ENCODE assay signal across 22 mouse cellular contexts in the genomic region with DNA sequence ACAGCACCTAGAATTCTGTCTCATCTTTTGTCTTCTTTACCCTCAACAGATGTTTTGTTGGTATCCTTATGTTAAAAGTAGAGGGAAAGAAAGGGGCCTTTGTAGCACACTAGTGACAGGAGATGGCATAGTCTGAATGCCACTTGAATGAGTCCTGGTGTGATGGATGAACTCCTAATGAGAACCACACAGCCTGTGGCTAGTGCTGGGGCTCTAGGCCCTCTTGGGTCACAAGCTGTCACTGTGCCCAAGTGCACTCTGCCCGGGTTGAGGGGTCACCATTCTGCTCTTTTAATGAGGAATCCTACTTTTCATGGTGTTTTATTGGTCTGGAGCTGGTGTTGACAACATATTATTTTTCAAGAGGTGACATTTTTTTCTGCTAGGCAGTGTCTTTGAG.
DNase-seq lines count a peak whose midpoint lies in the region; ATAC-seq and TF ChIP-seq lines count a peak whose summit lies in the region.
"Had no signal": no experiment of that assay in that cellular context is flagged by ENCODE, and none has a peak within 500 bp of the region (broad histone marks: within the 10 kb centered on the region; RNA-seq: fewer than 3 reads in every experiment).

No protein-coding gene starts in this region.

- no peaks in the 10 kb centered on the region for H3K36me3 ChIP-seq in midbrain, embryonic 13.5 days
- H3K36me3 ChIP-seq in midbrain, embryonic 10.5 days, result no peaks in the 10 kb centered on the region
- H3K36me3 ChIP-seq in forebrain, embryonic 14.5 days (ENCODE audit: control insufficient read depth, insufficient read depth, low read length), result no peaks in the 10 kb centered on the region
- no peaks in the 10 kb centered on the region for H3K36me3 ChIP-seq in limb, embryonic 11.5 days (ENCODE audit: control insufficient read depth, insufficient read depth, low read length)
- H3K36me3 ChIP-seq in kidney, adult 2 months (ENCODE audit: control insufficient read depth, insufficient read depth, low read length), result no peaks in the 10 kb centered on the region
- H3K36me3 ChIP-seq: embryonic facial prominence, embryonic 15.5 days; heart, embryonic 13.5 days; liver, embryonic 13.5 days; neural tube, embryonic 12.5 days had no signal

- H3K4me2 ChIP-seq in midbrain, embryonic 13.5 days (replicated peaks), result no peak overlapping the region
- H3K4me2 ChIP-seq in forebrain, embryonic 14.5 days (ENCODE audit: low read length), result no peak overlapping the region
- no peak overlapping the region for H3K4me2 ChIP-seq in limb, embryonic 11.5 days (ENCODE audit: low read depth, severe bottlenecking)
- H3K4me2 ChIP-seq: embryonic facial prominence, embryonic 15.5 days; heart, embryonic 13.5 days; liver, embryonic 13.5 days; neural tube, embryonic 12.5 days had no signal

- H3K9me3 ChIP-seq in midbrain, embryonic 13.5 days, result no peaks in the 10 kb centered on the region
- no peaks in the 10 kb centered on the region for H3K9me3 ChIP-seq in midbrain, embryonic 10.5 days (replicated peaks)
- no peaks in the 10 kb centered on the region for H3K9me3 ChIP-seq in forebrain, embryonic 14.5 days (replicated peaks; ENCODE audit: control insufficient read depth, low read length)
- H3K9me3 ChIP-seq in limb, embryonic 11.5 days (ENCODE audit: control insufficient read depth, low read length), result no peaks in the 10 kb centered on the region
- H3K9me3 ChIP-seq: embryonic facial prominence, embryonic 15.5 days; heart, embryonic 13.5 days; liver, embryonic 13.5 days; megakaryocyte, embryonic 14.5 days; neural tube, embryonic 12.5 days had no signal

- H3K27me3 ChIP-seq in midbrain, embryonic 13.5 days, result no peaks in the 10 kb centered on the region
- peaks cover 7% of the 10 kb centered on the region; the same call in 1 of the 2 replicates for H3K27me3 ChIP-seq in midbrain, embryonic 10.5 days (ENCODE audit: low read depth, poor library complexity, severe bottlenecking)
- H3K27me3 ChIP-seq in forebrain, embryonic 14.5 days (replicated peaks; ENCODE audit: control insufficient read depth, insufficient read depth, low read length), result no peaks in the 10 kb centered on the region
- no peaks in the 10 kb centered on the region for H3K27me3 ChIP-seq in limb, embryonic 11.5 days (ENCODE audit: control insufficient read depth, insufficient read depth, low read length)
- no peaks in the 10 kb centered on the region for H3K27me3 ChIP-seq in kidney, adult 2 months (replicated peaks; ENCODE audit: control insufficient read depth, insufficient read depth, low read length)
- H3K27me3 ChIP-seq: embryonic facial prominence, embryonic 15.5 days; heart, embryonic 13.5 days; liver, embryonic 13.5 days; megakaryocyte, embryonic 14.5 days; neural tube, embryonic 12.5 days; Patski had no signal

- TF ChIP-seq CTCF in layer of hippocampus, adult 2 months (conservative IDR thresholded peaks at IDR 0.05), result no peak
- TF ChIP-seq CTCF in kidney, adult 2 months (conservative IDR thresholded peaks at IDR 0.05; ENCODE audit: insufficient read depth, insufficient read length, low read depth, low read length), result no peak

- peak overlapping the region; percentile 74 for H3K27ac ChIP-seq in layer of hippocampus, adult 2 months
- no peak overlapping the region for H3K27ac ChIP-seq in midbrain, embryonic 13.5 days
- no peak overlapping the region for H3K27ac ChIP-seq in midbrain, embryonic 10.5 days (replicated peaks)
- no peak overlapping the region for H3K27ac ChIP-seq in forebrain, embryonic 14.5 days (ENCODE audit: low read depth, low read length)
- no peak overlapping the region for H3K27ac ChIP-seq in limb, embryonic 11.5 days (replicated peaks; ENCODE audit: low read depth, low read length)
- no peak overlapping the region for H3K27ac ChIP-seq in kidney, adult 2 months (ENCODE audit: insufficient read depth, low read depth, low read length)
- H3K27ac ChIP-seq: embryonic facial prominence, embryonic 15.5 days; heart, embryonic 13.5 days; liver, embryonic 13.5 days; neural tube, embryonic 12.5 days had no signal

- WGBS in midbrain, embryonic 13.5 days, result 46% methylated on average over 1 of the region's 1 CpGs
- 66% methylated on average over 1 of the region's 1 CpGs for WGBS in midbrain, embryonic 10.5 days
- WGBS in forebrain, embryonic 14.5 days, result 48% methylated on average over 1 of the region's 1 CpGs
- WGBS in limb, embryonic 11.5 days, result 4% methylated on average over 1 of the region's 1 CpGs
- 47% methylated on average over 1 of the region's 1 CpGs for WGBS in kidney, adult 2 months

- H3K9ac ChIP-seq in midbrain, embryonic 13.5 days (replicated peaks), result no peak overlapping the region
- H3K9ac ChIP-seq in forebrain, embryonic 14.5 days (ENCODE audit: low read length), result no peak overlapping the region
- H3K9ac ChIP-seq in limb, embryonic 11.5 days (ENCODE audit: low read length), result no peak overlapping the region
- H3K9ac ChIP-seq: embryonic facial prominence, embryonic 15.5 days; heart, embryonic 13.5 days; liver, embryonic 13.5 days; neural tube, embryonic 12.5 days had no signal

- no peak for DNase-seq in layer of hippocampus, adult 2 months (ENCODE audit: low spot score in 2 of 2)
- DNase-seq in layer of hippocampus, postnatal 14 days (ENCODE audit: low spot score in 2 of 2), result no peak
- no peak for DNase-seq in midbrain, embryonic 10.5 days (ENCODE audit: low spot score)
- no peak for DNase-seq in forebrain, embryonic 14.5 days (ENCODE audit: low spot score)
- peak; percentile 31 for DNase-seq in limb, embryonic 11.5 days (ENCODE audit: low spot score)
- DNase-seq in kidney, adult 2 months, result no peak
- DNase-seq: adrenal gland, postnatal 10 days; cerebellum, adult 9-10 months; heart, adult 11 months; heart, postnatal 36 days; kidney, adult 18-20 months; kidney, postnatal 10 days; left cerebral cortex, postnatal 4 days; liver, embryonic 13.5 days; thymus, adult 18-20 months had no signal

- H3K4me3 ChIP-seq in layer of hippocampus, adult 2 months, result no peak overlapping the region
- H3K4me3 ChIP-seq in midbrain, embryonic 13.5 days (replicated peaks), result no peak overlapping the region
- H3K4me3 ChIP-seq in midbrain, embryonic 10.5 days, result no peak overlapping the region
- H3K4me3 ChIP-seq in forebrain, embryonic 14.5 days (ENCODE audit: low read depth, low read length), result no peak overlapping the region
- no peak overlapping the region for H3K4me3 ChIP-seq in limb, embryonic 11.5 days (ENCODE audit: low read depth, low read length)
- H3K4me3 ChIP-seq in kidney, adult 2 months (ENCODE audit: insufficient read depth, low read depth, low read length), result no peak overlapping the region
- H3K4me3 ChIP-seq: embryonic facial prominence, embryonic 15.5 days; heart, embryonic 13.5 days; liver, embryonic 13.5 days; megakaryocyte, embryonic 14.5 days; neural tube, embryonic 12.5 days had no signal

- H3K4me1 ChIP-seq in midbrain, embryonic 13.5 days (replicated peaks), result peaks cover 18% of the 10 kb centered on the region
- peaks cover 32% of the 10 kb centered on the region for H3K4me1 ChIP-seq in midbrain, embryonic 10.5 days
- 0 out of 2 replicates have a peak, but pooled peaks cover 3% of the 10 kb centered on the region for H3K4me1 ChIP-seq in forebrain, embryonic 14.5 days (ENCODE audit: control insufficient read depth, insufficient read depth, low read length)
- peaks cover 7% of the 10 kb centered on the region for H3K4me1 ChIP-seq in limb, embryonic 11.5 days (ENCODE audit: control insufficient read depth, insufficient read depth, low read length)
- H3K4me1 ChIP-seq in kidney, adult 2 months (ENCODE audit: control insufficient read depth, insufficient read depth, low read length), result no peaks in the 10 kb centered on the region
- H3K4me1 ChIP-seq: liver, embryonic 13.5 days; megakaryocyte, embryonic 14.5 days had no signal

- peak; percentile 62 for ATAC-seq in midbrain, embryonic 13.5 days
- ATAC-seq in forebrain, embryonic 14.5 days, result 0 out of 2 replicates have a peak, but pooled peaks have one; percentile 23
- no peak for ATAC-seq in limb, embryonic 11.5 days (ENCODE audit: insufficient number of reproducible peaks, low FRiP score, low TSS enrichment, low read depth)
- ATAC-seq in activated CD4-positive, CD25-positive, alpha-beta regulatory T cell, adult 4 months, result no peak
- ATAC-seq: Patski had no signal

- TF ChIP-seq POLR2A in kidney, adult 2 months (IDR thresholded peaks at IDR 0.05; ENCODE audit: low read depth, low read length), result no peak

Comparison
In these comparisons a context has a peak if more than half of its experiments do, and no peak if none do; other contexts are left out.
1. ATAC-seq: peak in midbrain, embryonic 13.5 days (single experiment) and forebrain, embryonic 14.5 days (single experiment); none in limb, embryonic 11.5 days (single experiment) and activated CD4-positive, CD25-positive, alpha-beta regulatory T cell, adult 4 months (single experiment).